Mouse (Mus musculus): Measurements from ENCODE around the gene Hist1h2bh.
A peak's percentile ranks its signal among the peaks of the same experiment; 100 is the strongest.
"Not testable (repeated sequence)": the region's sequence is repeated elsewhere in the genome, so short reads cannot be mapped to it uniquely, and the experiment has no call there.

Hist1h2bh gene

GRCm38 (mm10) chr13:23542999-23543607 is at the start of gene Hist1h2bh:
Gene Hist1h2bh (minus strand): TSS chr13:23543392.
- DNase-seq = peak; percentile 74 to 84

GRCm38 (mm10) chr13:23592614-23593013 is 49.4 kb upstream of the Hist1h2bh start:
- no peak for DNase-seq

- not testable (repeated sequence) for DNase-seq
These were observed 48.7 kb upstream of the Hist1h2bh start for GRCm38 (mm10) chr13:23591886-23592285.

GRCm38 (mm10) chr13:23591206-23591605 is 48.0 kb upstream of the Hist1h2bh start:
- no peak for DNase-seq

GRCm38 (mm10) chr13:23586940-23587225 is 43.7 kb upstream of the Hist1h2bh start:
- DNase-seq = no peak

- no peak for DNase-seq
These were observed 43.1 kb upstream of the Hist1h2bh start for GRCm38 (mm10) chr13:23586099-23586939.

- peak; percentile 81 for DNase-seq
These were observed 42.4 kb upstream of the Hist1h2bh start for GRCm38 (mm10) chr13:23585442-23586098.

- peak; percentile 78 to 86 for DNase-seq
These were observed 41.8 kb upstream of the Hist1h2bh start for GRCm38 (mm10) chr13:23585029-23585441.

- DNase-seq = no peak
These were observed 41.1 kb upstream of the Hist1h2bh start for GRCm38 (mm10) chr13:23584331-23584730.

- DNase-seq = no peak
These were observed 40.3 kb upstream of the Hist1h2bh start for GRCm38 (mm10) chr13:23583387-23584068.

- DNase-seq = no peak
These were observed 39.2 kb upstream of the Hist1h2bh start for GRCm38 (mm10) chr13:23582219-23583056.

- peak; percentile 98 for DNase-seq
These were observed 38.4 kb upstream of the Hist1h2bh start, which contains the start of gene Hist1h4d for GRCm38 (mm10) chr13:23581408-23582218. Gene Hist1h4d (plus strand): TSS chr13:23581598.

GRCm38 (mm10) chr13:23577835-23578234 is 34.6 kb upstream of the Hist1h2bh start:
- DNase-seq = no peak

GRCm38 (mm10) chr13:23576906-23577639 is 33.9 kb upstream of the Hist1h2bh start:
- no peak for DNase-seq

GRCm38 (mm10) chr13:23576351-23576881 is 33.2 kb upstream of the Hist1h2bh start:
- no peak for DNase-seq

- not testable (repeated sequence) for DNase-seq
These were observed 32.7 kb upstream of the Hist1h2bh start for GRCm38 (mm10) chr13:23575864-23576313.

GRCm38 (mm10) chr13:23575271-23575851 is 32.2 kb upstream of the Hist1h2bh start, which contains the start of gene Hist1h3d:
Gene Hist1h3d (plus strand): TSS chr13:23575763.
- DNase-seq = no peak

- not testable (repeated sequence) for DNase-seq
These were observed 31.5 kb upstream of the Hist1h2bh start for GRCm38 (mm10) chr13:23574546-23575170.

GRCm38 (mm10) chr13:23573898-23574524 is 30.8 kb upstream of the Hist1h2bh start, which contains the start of the genes Hist1h2bf and Hist1h2ad:
Gene Hist1h2bf (minus strand): TSS chr13:23574196.
Gene Hist1h2ad (plus strand): TSS chr13:23574381.
- DNase-seq = peak; percentile 86 to 89
